Mouse (Mus musculus) left cerebral cortex, postnatal 4 days (tissue): Measurements from ENCODE around the gene Fzr1. TPM values are rescaled to one million over a fixed set of nuclear protein-coding genes. Genes with fewer than 3 reads are reported as not detected.

Source experiments
- DNase-seq: peaks from one replicate; pipeline ENCODE4 v3.0.0-alpha.2; 2022
- intact Hi-C: fragments of 180-260 bp; cut with DNase I; formaldehyde crosslinking; loops from one replicate; pipeline ENCODE4 v1.15.1; 2025
- total RNA-seq, 2 experiments: library from RNA; stranded (reverse); gene quantifications; 2 replicates each; pipeline ENCODE4 v1.2.3; 2021

Fzr1 gene
- total RNA-seq, 2 experiments from 2014 or later: 109 to 112 TPM

DNA sequence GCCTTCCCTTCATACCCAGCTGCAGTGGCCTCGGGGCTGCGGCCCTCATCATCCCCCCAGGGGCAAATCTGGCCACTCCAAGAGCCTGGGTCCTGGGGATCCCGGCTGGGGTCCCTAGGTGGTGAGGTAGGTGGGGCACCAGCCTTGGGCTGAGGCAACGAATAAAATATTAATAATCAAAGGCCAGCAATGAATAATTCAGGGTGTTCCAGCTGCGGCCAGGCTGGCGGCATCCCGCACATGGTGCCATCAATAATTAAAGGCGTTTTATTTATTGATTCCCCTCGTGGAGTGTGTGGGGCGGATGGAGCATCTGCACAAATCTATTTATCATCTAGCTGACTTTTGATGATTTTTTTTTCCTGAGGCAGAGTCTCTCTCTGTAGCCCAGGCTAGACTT, 25.2 kb upstream of the Fzr1 start:
- no peak for DNase-seq
- intact Hi-C loops: no loop called here

DNA sequence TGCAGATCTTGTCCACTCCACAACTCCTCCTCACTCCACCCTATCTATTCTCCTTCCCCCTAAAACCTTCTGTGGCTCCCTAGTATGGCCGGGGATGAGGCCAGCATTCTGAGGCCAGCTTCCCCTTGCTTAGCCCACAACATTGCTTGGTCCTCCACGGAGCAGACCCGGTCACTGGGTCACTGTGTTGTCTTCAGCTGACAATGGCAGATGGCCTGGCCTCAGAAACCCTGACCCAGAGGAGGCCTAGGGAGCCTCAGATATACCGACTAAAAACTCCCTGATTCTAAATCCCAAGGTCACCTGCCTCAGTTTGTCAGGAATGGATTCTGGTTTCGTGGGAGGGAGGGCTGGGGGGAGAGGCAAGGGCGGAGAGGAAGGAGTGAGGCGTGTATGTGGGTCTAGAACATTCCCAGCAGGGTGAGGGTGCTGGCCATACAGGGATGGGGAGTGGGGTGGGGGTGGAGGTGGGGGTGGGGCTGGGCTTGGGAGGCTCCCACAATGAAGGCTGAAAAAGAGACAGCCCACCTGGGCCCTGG, 24.0 kb upstream of the Fzr1 start:
- DNase-seq: no peak
- intact Hi-C loops: no loop called here

DNA sequence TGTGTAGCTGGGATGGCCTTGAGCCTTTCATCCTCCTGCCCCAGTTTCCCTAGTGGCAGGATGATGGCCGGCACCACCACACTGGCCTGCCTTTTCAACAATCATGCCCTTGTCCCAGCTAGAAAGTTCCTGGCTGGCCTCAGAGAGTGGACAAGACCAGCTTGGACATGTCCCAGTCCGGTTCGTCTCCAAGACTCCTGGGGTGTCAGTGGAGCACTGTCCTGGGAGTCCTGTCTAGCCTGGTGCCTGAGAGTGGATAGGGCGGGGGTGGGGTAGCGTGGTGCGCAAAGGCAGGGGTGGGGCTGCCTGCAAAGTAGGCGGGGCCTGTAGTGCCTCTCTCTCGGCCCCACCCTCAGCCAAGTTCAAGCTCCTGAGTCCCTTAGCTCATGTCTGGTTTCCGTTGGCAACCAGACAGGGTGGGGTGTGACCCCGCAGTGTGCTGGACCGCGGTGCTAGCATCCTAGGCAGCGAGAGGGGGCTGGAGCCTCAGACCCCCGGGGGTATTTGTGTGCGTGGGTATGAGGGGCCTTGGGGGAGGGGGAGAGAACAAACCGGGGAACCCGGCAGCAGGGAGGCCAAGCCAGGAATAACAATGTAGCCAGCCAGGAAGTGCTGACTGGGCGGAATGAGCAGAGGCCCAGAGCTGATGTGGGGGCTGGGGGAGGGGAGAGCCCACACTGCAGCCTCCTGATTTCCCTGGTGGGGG, 23.4 kb upstream of the Fzr1 start:
- intact Hi-C loops: no loop called here
- peak; percentile 78 for DNase-seq

DNA sequence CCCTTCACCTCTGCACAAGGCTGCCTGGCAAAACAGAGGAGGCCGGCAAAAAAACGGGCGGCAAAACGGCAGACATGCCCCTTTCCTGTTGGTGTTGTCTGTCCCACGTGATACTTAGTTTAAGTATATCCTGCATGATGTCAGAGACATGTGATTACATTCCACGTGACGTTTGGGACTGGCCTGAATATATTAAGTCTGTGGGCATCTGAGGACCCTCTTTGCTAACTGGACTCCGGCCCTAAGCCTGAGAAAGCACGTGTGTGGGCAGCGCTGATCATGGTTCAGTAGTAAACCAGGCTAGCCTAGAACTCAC, 22.8 kb upstream of the Fzr1 start:
- no peak for DNase-seq
- intact Hi-C loops: no loop called here

DNA sequence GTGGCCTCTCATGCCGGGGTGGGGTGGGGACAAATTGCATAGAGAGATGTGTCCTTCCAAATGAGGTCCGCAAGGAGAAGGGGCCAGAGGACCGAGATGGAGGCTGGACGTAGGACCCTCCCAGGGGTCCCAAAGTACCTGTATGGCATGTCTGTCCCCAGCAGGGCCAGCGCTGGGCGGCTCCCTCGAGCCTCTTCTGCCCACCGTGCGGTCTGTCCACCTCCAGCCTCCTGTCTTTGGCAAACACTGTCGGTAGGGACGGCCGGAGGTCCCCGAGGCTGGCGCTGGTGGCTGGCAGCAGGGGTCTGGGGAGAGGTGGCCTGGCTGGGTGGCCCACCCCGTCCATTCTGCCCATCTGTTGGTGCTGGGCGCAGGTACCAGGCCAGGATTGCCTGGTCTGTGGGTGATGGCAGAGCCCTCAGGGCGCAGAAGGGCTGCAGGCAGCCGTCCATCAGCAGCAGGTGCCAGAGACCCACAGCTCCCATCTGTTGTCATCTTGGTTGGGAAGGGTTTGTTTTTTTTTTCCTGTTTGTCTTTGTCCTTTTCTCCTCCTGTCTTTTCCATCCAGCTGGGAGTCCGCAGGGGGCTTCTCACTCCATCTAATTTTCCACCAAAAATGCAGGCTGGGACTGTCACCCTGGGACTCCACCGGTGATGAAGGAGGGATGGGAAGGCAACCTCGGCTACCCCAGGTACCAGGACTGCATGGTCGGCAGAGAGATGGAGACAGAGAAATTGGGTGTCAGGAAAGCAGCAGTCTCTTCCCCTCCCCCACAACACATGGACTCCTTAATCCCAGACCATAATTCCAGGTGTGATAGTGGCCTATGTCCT, 22.3 kb upstream of the Fzr1 start:
- peak; percentile 88 for DNase-seq
- intact Hi-C loops: no loop called here

DNA sequence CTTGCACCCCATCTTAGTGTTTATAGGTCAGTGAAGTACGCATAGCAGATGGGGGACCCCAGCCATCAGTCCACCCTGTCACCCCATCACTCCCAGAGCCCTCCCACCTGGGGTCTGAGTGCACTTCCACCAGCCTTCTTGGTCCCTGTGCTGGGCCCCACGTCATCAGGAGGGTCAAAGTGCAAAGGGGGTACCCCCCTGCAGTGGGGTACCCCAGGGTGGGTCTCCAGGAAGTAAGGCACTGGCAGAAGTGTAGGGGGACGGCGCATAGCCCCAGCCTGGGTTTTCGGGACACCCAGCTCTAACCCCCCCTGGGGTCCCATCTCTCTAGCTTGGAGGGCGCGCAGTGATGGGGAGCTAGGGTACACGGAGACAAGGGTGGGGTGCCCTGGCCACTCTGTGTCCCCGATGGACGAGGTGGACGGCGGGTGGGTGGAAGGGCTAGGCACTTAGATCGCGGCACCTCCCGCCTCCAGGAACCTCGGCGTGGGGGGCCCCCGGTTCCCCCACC, 21.5 kb upstream of the Fzr1 start:
- DNase-seq: no peak
- intact Hi-C loops: no loop called here

DNA sequence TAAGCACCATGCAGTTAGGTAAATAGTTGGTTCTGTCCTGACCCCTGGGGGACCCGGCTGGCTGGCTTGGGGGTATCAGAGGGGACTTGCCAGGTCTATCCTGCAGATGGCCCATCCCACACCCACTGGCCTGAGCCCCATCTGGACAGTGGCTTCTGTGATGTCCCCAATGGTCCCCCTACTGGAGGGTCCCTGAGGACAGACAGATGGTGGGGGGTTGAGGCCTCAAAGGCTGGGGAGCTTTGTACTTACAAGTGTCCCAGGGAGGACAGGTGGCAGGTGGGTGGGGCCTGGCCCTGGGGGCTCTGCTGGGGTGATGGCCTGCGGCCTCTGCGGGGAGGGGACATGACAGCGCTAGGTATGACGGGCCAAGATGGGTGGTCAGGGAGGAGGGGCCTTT, 21.0 kb upstream of the Fzr1 start:
- intact Hi-C loops: no loop called here
- DNase-seq: peak; percentile 54

DNA sequence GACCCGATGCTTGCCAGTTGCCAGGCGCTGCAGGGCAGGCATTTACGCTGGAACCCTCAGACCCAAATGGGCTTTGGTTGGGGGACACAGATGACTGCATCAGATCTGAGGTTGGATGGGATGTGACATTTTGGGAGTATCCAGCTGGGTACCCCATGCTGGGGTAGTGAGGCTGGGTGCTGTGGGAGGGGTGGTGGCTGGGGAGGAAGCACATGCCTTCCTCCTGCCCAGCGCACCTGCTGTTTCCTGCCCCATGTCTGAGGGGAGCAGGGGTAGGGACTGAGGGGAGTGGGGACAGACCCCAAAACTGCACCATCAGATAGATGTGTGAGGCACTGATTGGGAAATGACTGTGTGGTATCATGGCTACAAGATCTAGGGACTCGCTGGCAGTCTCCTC, 18.4 kb upstream of the Fzr1 start:
- DNase-seq: no peak
- intact Hi-C loops: no loop called here

DNA sequence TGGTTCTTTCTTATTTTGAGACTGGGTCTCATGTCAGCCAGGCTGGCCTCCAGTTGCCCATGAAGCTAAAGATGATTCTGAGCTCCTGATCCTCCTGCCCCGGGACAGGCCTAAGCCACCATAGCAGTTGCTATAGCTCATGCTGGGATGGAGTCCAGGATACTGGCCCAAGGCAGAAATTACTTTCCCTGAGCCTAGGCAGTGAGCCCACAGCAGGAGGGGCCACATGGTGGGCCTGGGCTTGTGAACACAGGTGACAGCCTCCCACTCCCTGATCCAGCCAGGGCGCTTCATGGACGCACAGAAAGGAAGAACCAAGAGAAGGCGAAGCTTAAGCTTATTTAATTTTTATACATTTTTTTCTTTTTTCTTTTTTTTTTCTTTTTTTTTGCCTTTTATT, 17.5 kb upstream of the Fzr1 start:
- no peak for DNase-seq
- intact Hi-C loops: no loop called here

DNA sequence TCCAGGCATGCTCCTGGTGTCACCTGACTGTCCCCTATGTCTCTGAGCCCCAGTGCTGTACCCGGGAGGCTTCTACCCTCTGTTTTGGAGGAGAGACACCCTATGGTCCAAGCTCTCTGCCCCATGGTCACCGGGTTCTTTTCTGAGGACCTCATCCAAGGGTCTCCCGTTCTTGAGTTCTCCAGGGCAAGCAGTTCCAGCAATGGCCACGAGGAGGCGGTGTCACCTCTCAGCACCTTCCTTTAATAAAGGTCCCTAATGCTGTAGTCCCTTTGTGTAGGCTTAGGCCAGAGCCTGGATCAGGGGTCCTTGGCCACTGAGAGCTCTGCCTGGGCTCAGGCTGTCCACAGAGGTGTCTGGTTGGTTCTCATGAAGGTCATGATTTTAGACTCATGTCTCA, 16.8 kb upstream of the Fzr1 start:
- intact Hi-C loops: no loop called here

DNA sequence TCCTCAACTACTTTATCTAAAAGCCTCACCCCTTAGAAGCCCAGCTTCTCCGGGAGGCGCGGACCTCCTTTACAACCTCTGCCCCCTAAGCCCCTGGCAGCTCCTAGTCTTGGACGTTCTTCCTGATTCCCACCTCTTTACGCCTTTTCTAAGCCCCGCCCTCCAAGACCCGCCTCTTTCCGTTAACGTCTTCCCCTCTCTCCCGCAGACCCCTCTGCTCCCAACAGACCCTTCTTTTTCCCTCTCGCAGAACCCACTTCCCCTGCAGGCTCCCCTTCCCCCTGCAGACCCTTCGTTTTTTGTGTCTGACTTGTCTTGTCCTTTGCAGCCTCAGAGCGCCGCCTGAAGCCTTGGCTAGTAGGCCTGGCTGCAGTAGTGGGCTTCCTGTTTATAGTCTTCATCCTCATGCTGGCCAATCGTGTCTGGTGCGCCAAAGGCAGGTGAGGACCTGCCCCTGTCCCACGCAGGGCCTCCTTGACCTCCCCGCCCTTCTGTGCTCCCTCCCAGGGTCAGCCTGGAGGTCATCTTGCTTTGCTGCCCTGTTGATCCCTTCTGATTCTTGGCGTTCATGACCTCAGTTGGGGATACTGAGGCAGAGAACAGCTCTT, 15.2 kb upstream of the Fzr1 start:
- no peak for DNase-seq
- intact Hi-C loops: loop anchor here (5.0 kb wide), 1 partner anchor 49 kb away; no protein-coding TSS in a partner anchor

More for the DNA sequence above, 16.8 kb upstream of the Fzr1 start:
- DNase-seq: peak; percentile 84

DNA sequence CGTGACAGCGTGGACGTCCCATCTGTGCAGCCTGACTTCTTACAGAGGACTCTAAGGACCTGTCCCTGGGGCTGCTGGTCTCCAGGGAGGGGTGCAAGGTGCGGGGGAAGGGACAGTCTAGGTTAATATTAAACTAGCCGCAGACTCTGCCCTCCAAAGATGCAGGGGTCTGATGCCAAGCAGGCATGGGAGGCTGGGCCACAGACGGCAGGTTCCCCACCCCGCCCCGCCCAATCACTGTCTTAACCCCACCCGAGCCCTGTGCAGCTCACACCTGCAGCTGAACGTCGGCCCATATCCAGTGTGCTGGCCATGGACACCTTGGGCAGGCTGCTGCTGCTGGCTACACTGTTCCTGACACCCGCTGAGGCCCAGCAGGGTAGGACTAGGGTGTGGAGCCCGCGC, 14.5 kb upstream of the Fzr1 start, which contains the start of gene Smim24:
Gene Smim24 (plus strand): TSS at position 271 of the 405 bp plus-strand sequence.
- no peak for DNase-seq
- intact Hi-C loops: loop anchor here (5.0 kb wide), 1 partner anchor 50 kb away; no protein-coding TSS in a partner anchor

DNA sequence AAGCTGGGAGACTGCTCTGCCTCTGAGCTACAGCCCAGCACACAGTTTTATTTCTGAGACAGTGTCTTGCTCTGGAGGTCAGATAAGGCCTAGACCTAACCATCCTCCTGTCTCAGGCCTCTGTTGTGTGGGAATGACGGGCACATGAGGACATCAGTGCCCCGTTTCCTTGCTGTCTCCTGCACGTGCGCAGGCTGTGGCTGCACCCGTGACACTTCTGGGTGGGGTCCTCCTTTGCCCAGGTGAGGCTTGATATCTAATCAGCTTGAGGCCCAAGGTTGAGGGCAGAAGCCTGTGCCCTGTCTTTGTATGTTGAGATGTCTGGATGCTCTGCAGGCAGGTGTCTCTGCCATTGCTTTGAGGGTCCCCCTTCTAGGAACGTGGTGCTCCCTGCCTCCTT, 14.0 kb upstream of the Fzr1 start:
- intact Hi-C loops: loop anchor here (5.0 kb wide), 1 partner anchor 50 kb away; no protein-coding TSS in a partner anchor
- no peak for DNase-seq

DNA sequence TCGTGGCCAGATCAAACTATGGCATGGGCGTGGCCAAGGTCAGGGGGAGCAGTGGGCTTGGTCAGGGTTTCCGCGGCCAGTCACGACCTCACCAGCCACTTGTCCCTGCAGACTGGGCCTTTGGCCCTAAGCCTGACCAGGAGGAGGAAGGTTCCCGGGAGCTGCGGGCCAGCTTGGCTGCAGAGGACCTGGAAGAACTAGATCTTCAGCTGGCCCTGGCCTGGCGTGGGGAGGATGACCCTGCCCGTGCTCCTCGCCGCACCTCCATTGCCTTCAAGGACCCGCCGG, 12.3 kb upstream of the Fzr1 start:
- no peak for DNase-seq
- intact Hi-C loops: loop anchor here (5.0 kb wide), 1 partner anchor 52 kb away; no protein-coding TSS in a partner anchor

DNA sequence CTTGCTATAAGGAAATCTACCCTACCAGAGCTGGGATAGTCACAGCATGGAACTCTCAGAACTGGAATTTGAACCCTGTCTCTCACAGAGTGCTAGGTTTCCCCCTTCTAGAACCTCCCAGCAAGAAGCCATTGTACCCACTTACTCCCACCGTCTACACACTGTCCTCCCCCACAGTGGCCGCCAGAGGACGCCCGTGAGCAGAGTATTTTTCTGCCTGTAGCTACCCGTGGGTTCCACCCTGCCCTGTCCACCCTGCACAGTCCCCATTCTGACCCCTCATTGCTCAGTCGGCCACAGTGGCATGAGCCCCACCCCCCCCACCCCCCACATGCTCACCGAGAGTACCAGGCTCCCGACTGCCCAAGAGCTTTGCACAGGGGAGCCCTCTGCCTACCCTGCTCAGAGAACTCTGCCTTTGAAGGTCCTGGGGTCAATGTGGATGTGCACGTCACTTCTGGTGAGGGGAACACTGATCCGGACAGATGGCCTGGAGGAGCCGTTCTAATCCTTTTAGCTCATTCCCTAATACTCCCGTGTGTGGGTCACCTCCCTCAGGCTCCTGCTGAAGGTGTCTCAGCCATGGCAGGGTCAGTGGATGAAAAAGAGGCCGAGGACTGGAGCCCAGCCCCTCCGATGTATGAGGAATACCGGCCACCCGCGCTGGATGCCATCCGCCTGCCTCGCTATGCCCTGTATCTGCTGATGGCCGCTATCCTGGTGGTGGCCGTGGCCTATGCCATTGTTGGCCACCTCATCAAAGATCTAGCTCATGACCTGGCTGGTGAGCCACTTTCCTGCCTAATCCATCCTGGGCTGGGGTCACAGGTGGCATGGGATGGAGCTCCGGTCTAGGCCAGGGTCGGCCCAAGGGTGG, 11.7 kb upstream of the Fzr1 start:
- DNase-seq: peak; percentile 82
- intact Hi-C loops: loop anchor here (2.0 to 5.0 kb wide), 2 partner anchors 52 to 61 kb away; no protein-coding TSS in a partner anchor

DNA sequence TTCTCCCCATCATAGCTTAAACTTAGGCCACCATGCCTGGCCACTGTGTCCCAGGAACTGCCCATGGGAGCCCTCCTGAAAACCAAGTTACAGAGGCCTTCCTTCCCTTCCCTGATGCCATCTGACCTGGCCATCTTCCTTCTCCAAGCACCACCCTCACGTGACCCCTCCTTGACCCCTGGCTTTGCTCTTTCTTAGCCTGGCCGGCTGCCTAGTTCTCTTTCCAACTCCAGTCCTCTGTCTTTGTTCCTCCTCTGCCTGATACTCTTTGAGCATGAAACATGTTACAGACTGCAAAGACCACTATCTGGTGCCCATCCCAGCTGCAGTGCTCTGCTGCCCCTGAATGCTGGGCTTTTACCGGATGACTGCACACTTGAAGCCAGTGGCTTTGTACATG, 11.1 kb upstream of the Fzr1 start:
- no peak for DNase-seq

DNA sequence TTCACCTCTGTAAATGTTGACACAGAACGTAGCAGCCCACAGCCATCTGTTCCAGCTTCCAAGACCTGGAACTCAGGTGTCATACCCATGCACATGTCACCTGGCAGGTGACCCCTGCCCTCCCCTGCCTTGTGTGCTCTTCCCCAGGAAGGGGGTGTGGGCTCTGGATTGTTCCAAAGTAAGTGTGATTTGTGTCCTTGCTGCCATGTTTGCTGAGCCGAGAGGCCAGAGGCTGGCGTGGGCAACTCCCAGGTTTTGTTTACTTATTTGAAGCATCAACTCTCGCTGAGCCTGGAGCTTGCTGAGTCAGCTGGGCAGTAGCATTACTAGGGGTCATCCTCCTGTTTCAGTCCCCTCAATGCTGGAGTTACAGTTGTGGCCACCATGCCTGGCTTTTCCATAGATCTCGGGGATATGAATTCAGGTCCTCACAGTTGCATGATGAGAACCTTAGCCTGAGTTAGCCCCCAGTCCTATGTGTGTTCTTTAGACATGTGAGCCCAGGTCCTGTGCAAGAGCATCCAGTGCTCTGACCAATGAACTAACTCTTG, 10.3 kb upstream of the Fzr1 start, which contains the start of gene Gm48552:
Gene Gm48552 (plus strand): TSS at position 501 of the 551 bp plus-strand sequence.
- intact Hi-C loops: loop anchor here (2.0 kb wide), 1 partner anchor 62 kb away; no protein-coding TSS in a partner anchor
- no peak for DNase-seq

More for the DNA sequence above, 11.1 kb upstream of the Fzr1 start:
- intact Hi-C loops: loop anchor here (2.0 kb wide), 1 partner anchor 61 kb away; no protein-coding TSS in a partner anchor

DNA sequence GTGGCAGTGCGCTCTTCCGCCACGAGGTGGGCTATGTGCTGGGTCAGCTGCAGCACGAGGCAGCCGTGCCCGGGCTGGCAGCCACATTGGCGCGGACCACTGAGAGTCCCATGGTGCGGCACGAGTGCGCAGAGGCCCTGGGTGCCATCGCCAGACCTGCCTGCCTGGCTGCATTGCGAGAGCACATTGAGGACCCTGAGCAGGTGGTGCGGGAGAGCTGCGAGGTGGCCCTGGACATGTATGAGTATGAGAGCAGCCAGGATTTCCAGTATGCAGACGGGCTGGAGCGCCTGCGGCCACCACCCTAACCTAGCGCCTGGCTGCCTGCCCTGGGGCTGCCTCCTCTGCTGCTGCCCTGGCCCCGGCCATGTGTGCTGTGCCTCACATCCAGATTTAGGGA, 9.4 kb upstream of the Fzr1 start:
- intact Hi-C loops: loop anchor here (2.0 kb wide), 1 partner anchor 63 kb away; no protein-coding TSS in a partner anchor
- no peak for DNase-seq

DNA sequence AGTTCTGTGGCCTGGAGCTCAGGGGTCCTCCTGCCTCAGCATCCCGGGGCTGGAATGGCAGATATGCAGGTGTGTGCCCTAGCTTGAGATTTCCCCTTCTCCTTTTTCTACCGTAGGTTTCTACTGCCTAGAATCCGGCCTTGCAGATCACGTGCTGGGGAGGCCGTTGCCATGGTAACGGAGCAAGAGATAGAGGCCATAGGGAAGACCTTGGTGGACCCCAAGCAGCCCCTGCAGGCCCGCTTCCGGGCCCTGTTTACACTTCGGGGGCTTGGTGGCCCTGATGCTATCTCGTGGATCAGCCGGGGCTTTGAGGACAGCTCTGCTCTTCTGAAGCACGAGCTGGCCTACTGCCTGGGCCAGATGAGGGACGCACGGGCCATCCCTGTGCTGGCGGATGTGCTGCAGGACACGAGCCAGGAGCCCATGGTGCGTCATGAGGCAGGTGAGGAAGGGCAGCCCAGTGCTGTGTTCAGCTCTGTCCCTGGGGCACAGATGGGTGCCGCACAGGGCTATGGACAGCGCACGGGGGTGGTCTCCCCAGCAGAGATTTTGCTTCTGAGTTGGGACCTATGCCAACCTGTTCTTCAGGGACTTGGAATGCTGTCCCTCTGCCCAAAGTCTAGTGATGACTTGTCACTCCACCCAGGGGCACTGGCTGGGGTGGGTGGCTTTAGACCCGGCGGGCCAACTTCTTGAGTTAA, 7.4 kb upstream of the Fzr1 start:
- intact Hi-C loops: no loop called here
- DNase-seq: no peak
